Mouse (Mus musculus) midbrain, embryonic 11.5 days (tissue): Measurements from ENCODE around the gene Erbb3. TPM values are rescaled to one million over a fixed set of nuclear protein-coding genes. Genes with fewer than 3 reads are reported as not detected.
"Not testable (repeated sequence)": the region's sequence is repeated elsewhere in the genome, so short reads cannot be mapped to it uniquely, and the experiment has no call there.

ENCODE experiments used
- ATAC-seq: fragments of 200-750 bp; cut with Nextera tagmentation; 2 replicates; pipeline ENCODE4 v1.8.0; 2017; ENCODE audit warnings: moderate TSS enrichment, moderate library complexity; ENCODE audit not compliant: low FRiP score
- DNase-seq: peaks from one replicate; pipeline ENCODE4 v3.0.0; 2015; ENCODE audit warnings: low spot score; ENCODE audit errors: missing footprints
- H3K27ac ChIP-seq: fragments of 300-500 bp; sonication (generic); 2 replicates; pipeline ENCODE4 v1.5.1; 2014; ENCODE audit warnings: low read depth, low read length
- H3K27me3 ChIP-seq: fragments of 300-500 bp; sonication (generic); 2 replicates; pipeline ENCODE4 v1.6.1; 2014; ENCODE audit warnings: mild to moderate bottlenecking, low read length, moderate library complexity, mixed read lengths; ENCODE audit not compliant: control insufficient read depth, insufficient read depth
- H3K36me3 ChIP-seq: fragments of 300-500 bp; sonication (generic); 2 replicates; pipeline ENCODE4 v1.6.1; 2014; ENCODE audit warnings: mild to moderate bottlenecking, low read length, moderate library complexity, mixed read lengths; ENCODE audit not compliant: control insufficient read depth, insufficient read depth
- H3K4me1 ChIP-seq: fragments of 300-500 bp; sonication (generic); 2 replicates; pipeline ENCODE4 v1.6.1; 2014; ENCODE audit warnings: low read length; ENCODE audit not compliant: control insufficient read depth, insufficient read depth
- H3K4me2 ChIP-seq: fragments of 300-500 bp; sonication (generic); 2 replicates; pipeline ENCODE4 v1.6.1; 2014; ENCODE audit warnings: mild to moderate bottlenecking, moderate library complexity
- H3K4me3 ChIP-seq: fragments of 300-500 bp; sonication (generic); 2 replicates; pipeline ENCODE4 v1.5.1; 2014; ENCODE audit warnings: low read depth, low read length
- H3K9ac ChIP-seq: fragments of 300-500 bp; sonication (generic); 2 replicates; pipeline ENCODE4 v1.6.1; 2014; ENCODE audit warnings: low read length
- H3K9me3 ChIP-seq: fragments of 300-500 bp; sonication (generic); 2 replicates; pipeline ENCODE4 v1.6.1; 2016; ENCODE audit warnings: low read length; ENCODE audit not compliant: control insufficient read depth
- WGBS: fragments of 180-500 bp; shearing (Covaris S2); extraction: QIAGEN DNeasy Blood & Tissue Kit; methylation state at CpG from one replicate; pipeline ENCODE4 v1.1.7; 2014; 5-methylcytosine and 5-hydroxymethylcytosine counted together
- polyA plus RNA-seq: library from polyadenylated mRNA; unstranded; fragments of >200 nt; fragmentation: Nextera tagmentation; extraction: Ambion mirVana; gene quantifications from 2 replicates; pipeline ENCODE4 v1.2.1, GENCODE M21; 2014

Erbb3 gene
- polyA plus RNA-seq: 0.49 and 0.77 TPM in 2 replicates

DNA sequence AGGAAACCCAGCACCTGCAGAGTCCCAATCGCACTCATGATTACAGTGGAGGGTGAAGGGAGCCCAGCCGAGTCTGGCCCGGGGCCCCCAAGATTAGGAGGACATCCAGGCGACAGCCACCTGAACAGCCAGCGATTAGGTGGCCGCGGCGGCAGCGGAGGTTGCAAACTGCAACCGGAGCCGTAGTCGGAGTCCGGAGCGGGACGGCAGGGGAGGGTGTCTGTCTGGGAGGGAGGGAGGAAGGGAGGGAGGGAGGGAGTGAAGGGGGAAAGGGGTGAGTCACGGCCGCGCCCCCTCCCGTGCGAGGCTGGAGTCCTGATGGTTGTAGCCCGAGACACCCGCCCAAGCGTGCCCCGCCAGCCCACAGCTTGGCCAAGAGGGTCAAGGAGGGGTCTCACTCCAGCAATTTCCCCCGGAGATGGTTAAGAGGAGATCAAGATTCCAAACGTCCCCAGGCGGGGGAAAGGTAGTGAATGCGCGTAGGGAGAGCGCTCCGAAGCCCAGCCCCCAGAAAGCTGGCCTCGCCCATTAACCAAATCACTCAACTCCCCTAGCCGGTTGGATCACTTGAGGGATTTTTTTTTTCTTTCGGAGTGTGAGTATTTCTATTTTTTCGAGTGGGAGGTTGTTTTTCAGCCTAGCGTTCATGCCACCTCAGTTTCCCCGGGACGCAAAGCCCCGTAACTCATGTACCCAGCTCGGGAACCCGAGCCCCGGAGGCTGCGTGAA is at the start of gene Erbb3:
TSS of gene Erbb3 (minus strand) at position 189 of the 729 bp plus-strand sequence.
- WGBS: under 1% methylated on average over 43 of the region's 43 CpGs
- peak; percentile 57 for ATAC-seq
- H3K27ac ChIP-seq: no peak within 1 kb of the TSS

DNA sequence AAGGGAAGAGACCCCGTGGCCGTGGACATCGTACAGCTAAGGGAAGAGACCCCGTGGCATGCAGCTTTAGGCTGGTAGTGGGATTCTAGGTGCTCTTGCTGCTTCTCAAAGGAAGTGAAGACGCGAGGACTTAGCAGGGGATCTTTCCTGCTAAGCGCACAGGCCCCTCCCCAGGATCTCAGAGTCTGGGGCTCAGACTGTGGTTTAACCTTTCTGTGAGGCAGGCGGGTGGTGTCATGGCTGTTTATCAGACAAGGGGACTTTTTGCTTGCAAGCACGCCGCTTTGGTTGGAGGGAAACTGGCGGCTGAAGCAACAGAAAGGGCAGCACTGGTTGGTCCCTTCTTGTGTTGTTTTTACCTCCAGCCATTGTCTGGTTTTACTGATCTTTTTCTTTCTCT is 47.6 kb upstream of the Erbb3 start:
- Histone ChIP-seq H3K4me3 (no peak overlapping the region), H3K27me3 (no peaks in the 10 kb centered on the region), H3K4me2 (peak overlapping the region; percentile 17; the same call in 1 of the 2 replicates), H3K27ac (no peak overlapping the region), H3K9me3 (no peaks in the 10 kb centered on the region), H3K9ac (peak overlapping the region; percentile 37; the same call in 1 of the 2 replicates), H3K4me1 (peaks cover 6% of the 10 kb centered on the region), H3K36me3 (peaks cover 3% of the 10 kb centered on the region)
- DNase-seq: peak; percentile 89
- WGBS: 7% methylated on average over 11 of the region's 11 CpGs
- peak; percentile 27 for ATAC-seq

More for the DNA sequence above, at the start of gene Erbb3:
- H3K9ac ChIP-seq: peak within 1 kb of the TSS; percentile 60
- H3K36me3 ChIP-seq: no peaks in the 10 kb centered on the region
- peak within 1 kb of the TSS; percentile 64 for H3K4me3 ChIP-seq
- H3K27me3 ChIP-seq: peaks cover 32% of the 10 kb centered on the region
- peak; percentile 96 for DNase-seq
- peak within 1 kb of the TSS; percentile 99 for H3K4me2 ChIP-seq
- peaks cover 5% of the 10 kb centered on the region; the same call in 1 of the 2 replicates for H3K4me1 ChIP-seq
- H3K9me3 ChIP-seq: no peaks in the 10 kb centered on the region

DNA sequence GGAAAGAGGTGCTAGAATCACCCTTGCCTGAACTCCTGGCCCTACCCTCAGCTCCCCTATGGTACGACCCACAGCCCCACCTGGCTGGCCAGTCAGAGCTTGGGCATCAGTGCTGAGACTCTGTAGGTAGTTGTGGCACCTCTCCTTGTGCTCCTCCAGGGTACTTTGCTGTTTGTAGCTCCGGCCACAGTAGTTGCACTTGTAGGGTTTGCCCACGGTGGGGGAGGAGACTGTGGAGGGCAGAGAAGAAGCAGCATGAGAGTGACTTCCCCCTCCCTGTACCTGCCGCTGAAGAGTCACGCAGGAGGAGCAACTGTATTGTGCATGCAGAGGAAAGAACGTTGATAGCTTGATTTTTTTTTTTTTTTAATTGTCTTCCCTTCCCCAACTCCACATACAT is 47.1 kb upstream of the Erbb3 start:
- DNase-seq: peak; percentile 76
- no peak overlapping the region for H3K27ac ChIP-seq
- H3K36me3 ChIP-seq: peaks cover 3% of the 10 kb centered on the region
- H3K27me3 ChIP-seq: no peaks in the 10 kb centered on the region
- no peak overlapping the region; the same call in 1 of the 2 replicates for H3K4me2 ChIP-seq
- no peak overlapping the region for H3K4me3 ChIP-seq
- WGBS: 48% methylated on average over 6 of the region's 6 CpGs
- no peak overlapping the region; the same call in 1 of the 2 replicates for H3K9ac ChIP-seq
- ATAC-seq: peak; percentile 33
- peaks cover 6% of the 10 kb centered on the region for H3K4me1 ChIP-seq
- no peaks in the 10 kb centered on the region for H3K9me3 ChIP-seq

DNA sequence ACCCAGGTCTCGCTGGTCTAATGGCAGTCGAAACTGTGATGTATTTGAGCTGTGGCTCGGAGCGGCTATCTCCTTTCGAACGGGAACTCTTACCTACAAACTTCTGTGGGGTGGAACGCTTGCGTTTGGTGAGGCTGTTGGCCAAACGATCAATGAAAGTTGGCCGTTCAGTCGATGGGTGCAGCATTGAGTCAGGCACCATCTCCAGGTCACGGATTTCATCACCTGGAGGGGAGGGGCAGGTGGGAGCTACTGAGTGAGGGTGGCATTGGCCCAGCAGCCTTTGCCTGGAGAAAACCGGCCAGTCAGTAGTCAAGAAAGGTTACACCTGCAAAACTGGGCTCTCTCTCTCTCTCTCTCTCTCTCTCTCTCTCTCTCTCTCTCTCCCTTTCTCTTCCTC is 46.2 kb upstream of the Erbb3 start:
- Histone ChIP-seq H3K9me3 (no peaks in the 10 kb centered on the region), H3K36me3 (peaks cover 3% of the 10 kb centered on the region), H3K4me1 (peaks cover 6% of the 10 kb centered on the region), H3K9ac (no peak overlapping the region), H3K4me2 (no peak overlapping the region), H3K27me3 (no peaks in the 10 kb centered on the region), H3K27ac (no peak overlapping the region), H3K4me3 (no peak overlapping the region)
- WGBS: 94% methylated on average over 13 of the region's 13 CpGs
- no peak for ATAC-seq
- DNase-seq: peak; percentile 73

DNA sequence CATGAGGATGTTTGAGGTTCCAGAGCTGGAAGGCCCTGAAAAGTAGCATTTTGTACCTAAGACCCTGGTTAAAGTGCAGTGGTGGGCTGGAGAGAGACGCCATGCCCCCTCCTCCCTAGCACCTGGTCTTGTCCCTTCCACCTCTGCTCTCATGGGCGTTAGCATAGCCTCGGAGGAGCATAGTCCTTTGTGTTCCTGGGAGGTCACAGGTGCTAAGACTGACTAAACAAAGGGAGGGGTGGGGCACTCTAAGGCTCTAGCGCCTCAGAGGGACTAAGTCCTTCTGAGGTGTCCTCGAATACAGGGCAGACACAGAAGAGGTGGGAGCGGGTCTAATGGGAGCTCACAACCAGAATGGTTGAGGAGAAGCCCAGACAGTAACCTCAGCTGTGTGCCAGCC is 42.1 kb upstream of the Erbb3 start:
- DNase-seq (peak; percentile 47), ATAC-seq (no peak)
- WGBS: 22% methylated on average over 6 of the region's 6 CpGs
- Histone ChIP-seq H3K27ac (no peak overlapping the region), H3K4me2 (no peak overlapping the region), H3K9me3 (no peaks in the 10 kb centered on the region), H3K4me3 (no peak overlapping the region), H3K4me1 (no peaks in the 10 kb centered on the region), H3K27me3 (no peaks in the 10 kb centered on the region), H3K9ac (no peak overlapping the region), H3K36me3 (no peaks in the 10 kb centered on the region; the same call in 1 of the 2 replicates)

DNA sequence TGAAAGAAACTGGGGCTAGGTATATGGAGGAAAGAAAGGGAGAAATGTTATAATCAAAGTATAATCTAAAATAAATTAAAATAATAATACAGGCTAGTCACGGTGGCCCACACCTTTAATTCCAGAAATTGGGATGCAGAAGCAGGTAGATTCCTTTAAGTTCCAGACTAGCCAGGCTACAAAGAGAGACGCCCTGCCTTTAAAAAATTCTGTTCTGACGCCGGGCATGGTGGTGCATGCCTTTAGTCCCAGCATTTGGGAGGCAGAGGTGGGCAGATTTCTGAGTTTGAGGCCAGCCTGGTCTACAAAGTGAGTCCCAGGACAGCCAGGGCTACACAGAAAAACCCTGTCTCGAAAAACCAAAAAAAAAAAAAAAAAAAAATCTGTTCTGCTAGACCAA is 40.9 kb upstream of the Erbb3 start:
- not testable (repeated sequence) for ATAC-seq, H3K4me1 ChIP-seq, H3K27me3 ChIP-seq, H3K9ac ChIP-seq, H3K9me3 ChIP-seq, H3K27ac ChIP-seq, H3K36me3 ChIP-seq, H3K4me2 ChIP-seq, H3K4me3 ChIP-seq
- 80% methylated on average over 5 of the region's 5 CpGs for WGBS
- peak; percentile 56 for DNase-seq

DNA sequence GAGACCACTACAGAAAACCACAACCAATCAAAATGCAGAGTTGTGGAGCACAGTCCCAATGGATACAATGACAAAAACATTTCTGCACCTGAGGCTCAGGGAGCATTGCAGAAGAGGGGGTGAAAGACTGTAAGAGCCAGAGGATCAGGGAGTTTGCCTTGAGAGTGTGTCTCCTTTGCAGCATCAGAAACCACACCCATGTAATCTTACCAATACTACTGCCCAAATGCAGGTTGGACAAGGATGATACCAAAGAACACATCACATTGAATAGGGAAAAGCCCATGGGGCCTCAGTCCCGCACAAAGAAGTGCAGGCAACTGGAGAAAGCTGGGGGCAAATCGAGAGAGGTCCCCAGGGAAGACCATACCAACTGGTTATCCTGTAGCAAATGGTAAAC is 40.3 kb upstream of the Erbb3 start:
- Histone ChIP-seq H3K9me3 (no peaks in the 10 kb centered on the region), H3K27ac (no peak overlapping the region), H3K36me3 (peaks cover 6% of the 10 kb centered on the region), H3K9ac (no peak overlapping the region), H3K27me3 (no peaks in the 10 kb centered on the region), H3K4me2 (no peak overlapping the region), H3K4me1 (peaks cover 6% of the 10 kb centered on the region), H3K4me3 (no peak overlapping the region)
- 80% methylated on average over 2 of the region's 2 CpGs for WGBS
- ATAC-seq: no peak
- peak; percentile 68 for DNase-seq

DNA sequence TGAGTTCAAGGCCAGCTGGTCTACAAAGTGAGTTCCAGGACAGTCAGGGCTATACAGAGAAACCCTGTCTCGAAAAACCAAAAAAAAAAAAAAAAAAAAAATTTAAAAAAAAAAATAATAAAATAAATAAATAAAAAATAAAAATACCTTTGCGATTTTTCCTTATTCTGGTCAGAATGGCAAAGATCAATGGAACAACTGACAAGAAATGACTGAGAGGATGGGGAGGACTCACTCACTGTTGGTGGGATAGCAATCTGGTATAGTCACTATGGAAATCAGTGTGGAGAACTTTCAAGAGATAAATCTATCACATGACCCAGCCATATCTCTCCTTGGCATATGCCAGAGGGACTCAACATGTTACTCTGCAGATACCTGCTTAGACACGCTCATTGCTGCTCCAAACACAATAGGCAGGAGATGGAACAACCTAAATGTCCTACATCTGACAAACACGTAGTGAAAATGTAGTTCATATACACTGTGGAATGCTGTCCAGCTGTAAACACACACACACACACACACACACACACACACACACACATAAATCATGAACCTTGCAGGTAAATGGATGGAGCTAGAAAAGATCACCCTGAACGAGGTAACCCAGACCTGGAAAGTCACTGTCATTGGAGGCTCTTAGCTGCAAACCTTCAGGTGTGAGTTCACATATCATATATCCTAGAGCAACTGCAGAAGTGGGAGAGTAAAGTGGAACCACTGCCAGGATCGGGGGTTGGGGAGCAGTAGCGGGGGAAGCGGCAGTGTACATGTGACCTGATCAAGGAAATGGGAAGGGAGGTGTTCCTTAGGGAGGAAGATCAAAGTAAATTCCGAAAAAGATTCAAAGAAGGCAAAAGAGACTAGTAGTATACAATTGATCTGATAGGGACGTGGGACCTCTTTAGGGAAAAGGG is 38.2 kb upstream of the Erbb3 start:
- DNase-seq (peak; percentile 47), ATAC-seq (no peak)
- Histone ChIP-seq H3K4me3 (no peak overlapping the region), H3K4me2 (no peak overlapping the region), H3K36me3 (peaks cover 17% of the 10 kb centered on the region), H3K9ac (no peak overlapping the region), H3K9me3 (no peaks in the 10 kb centered on the region), H3K27ac (no peak overlapping the region), H3K4me1 (peaks cover 6% of the 10 kb centered on the region), H3K27me3 (no peaks in the 10 kb centered on the region)
- WGBS: 87% methylated on average over 10 of the region's 10 CpGs
